Mouse (Mus musculus): ENCODE results near the gene N4bp2l1.
"Not testable (repeated sequence)": the region's sequence is repeated elsewhere in the genome, so short reads cannot be mapped to it uniquely, and the experiment has no call there.

Gene N4bp2l1

GRCm38 (mm10) chr5:150597088-150597487, at the start of gene N4bp2l1:
TSS of gene N4bp2l1 (minus strand) at chr5:150597188.
- DNase-seq (ENCODE audit: low read depth, low spot score) = no peak

- DNase-seq (ENCODE audit: low read depth, low spot score) = no peak
These were observed 47.9 kb upstream of the N4bp2l1 start for GRCm38 (mm10) chr5:150644926-150645325.

- not testable (repeated sequence) for DNase-seq (ENCODE audit: low read depth, low spot score)
These were observed 46.4 kb upstream of the N4bp2l1 start for GRCm38 (mm10) chr5:150643390-150643789.

- no peak for DNase-seq (ENCODE audit: low read depth, low spot score)
These were observed 44.5 kb upstream of the N4bp2l1 start for GRCm38 (mm10) chr5:150641440-150641839.

- no peak for DNase-seq (ENCODE audit: low read depth, low spot score)
These were observed 32.7 kb upstream of the N4bp2l1 start for GRCm38 (mm10) chr5:150629692-150630091.

DNA sequence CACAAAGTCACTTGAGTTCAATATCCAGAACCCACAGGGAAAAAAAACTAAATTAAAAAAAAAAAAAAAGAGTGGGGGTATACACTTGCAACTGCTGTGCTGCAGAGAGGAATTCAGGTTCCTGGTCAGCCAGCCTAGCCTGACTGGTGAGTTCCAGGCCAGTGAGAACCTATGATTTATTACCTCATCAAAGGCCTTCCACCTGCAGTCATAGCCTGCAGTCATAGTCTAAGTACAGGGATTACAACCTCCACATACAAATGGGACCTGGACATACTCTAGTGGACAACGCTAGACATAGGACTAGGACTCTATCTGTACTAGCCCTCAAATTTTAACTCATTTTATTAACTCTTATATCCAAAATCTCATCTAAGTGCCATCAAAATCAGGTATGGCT, 32.3 kb upstream of the N4bp2l1 start:
- no peak for DNase-seq (ENCODE audit: low read depth, low spot score)

DNA sequence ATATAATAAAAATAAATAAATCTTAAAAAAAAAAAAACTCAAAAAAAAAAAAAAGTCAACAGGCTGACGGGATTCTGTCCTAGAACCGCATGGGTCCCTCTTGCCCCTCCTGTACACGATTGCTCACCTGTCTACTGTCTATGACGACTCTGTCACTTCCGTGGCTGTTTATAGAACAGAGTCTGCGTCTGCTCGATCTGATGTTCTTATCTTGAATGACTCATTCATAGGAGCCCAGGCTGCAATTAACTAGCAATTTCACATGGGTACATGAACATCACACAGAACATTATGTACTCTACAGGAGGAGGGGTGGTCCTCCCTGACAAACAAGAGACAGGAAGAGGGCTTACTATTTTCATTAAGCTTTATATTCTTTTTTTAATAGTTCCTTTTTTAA, 28.5 kb upstream of the N4bp2l1 start:
- DNase-seq (ENCODE audit: low read depth, low spot score) = no peak

DNA sequence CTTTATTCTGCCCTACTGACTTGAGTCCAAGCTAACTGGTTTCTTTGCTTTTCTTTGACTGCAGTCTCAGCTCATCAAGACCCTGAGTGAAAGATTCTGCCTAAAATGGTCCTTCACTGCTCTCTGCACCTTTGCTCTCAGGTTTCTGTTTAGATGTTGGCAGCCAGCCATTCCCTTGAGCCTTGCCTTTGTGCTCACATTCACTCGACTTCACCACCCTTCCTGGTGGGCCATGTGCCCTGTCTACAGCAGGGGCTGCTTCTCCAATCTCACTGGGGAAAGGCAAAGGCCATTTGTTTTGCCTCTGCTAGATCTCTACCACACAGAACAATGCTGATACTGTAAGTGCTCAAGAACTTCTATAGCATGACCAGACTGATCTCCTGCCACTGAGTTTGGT, 25.8 kb upstream of the N4bp2l1 start:
- no peak for DNase-seq (ENCODE audit: low read depth, low spot score)

- DNase-seq (ENCODE audit: low read depth, low spot score) = no peak
These were observed 24.6 kb upstream of the N4bp2l1 start for GRCm38 (mm10) chr5:150621592-150621991.

- DNase-seq (ENCODE audit: low read depth, low spot score) = no peak
These were observed 23.7 kb upstream of the N4bp2l1 start for GRCm38 (mm10) chr5:150620588-150621135.

DNA sequence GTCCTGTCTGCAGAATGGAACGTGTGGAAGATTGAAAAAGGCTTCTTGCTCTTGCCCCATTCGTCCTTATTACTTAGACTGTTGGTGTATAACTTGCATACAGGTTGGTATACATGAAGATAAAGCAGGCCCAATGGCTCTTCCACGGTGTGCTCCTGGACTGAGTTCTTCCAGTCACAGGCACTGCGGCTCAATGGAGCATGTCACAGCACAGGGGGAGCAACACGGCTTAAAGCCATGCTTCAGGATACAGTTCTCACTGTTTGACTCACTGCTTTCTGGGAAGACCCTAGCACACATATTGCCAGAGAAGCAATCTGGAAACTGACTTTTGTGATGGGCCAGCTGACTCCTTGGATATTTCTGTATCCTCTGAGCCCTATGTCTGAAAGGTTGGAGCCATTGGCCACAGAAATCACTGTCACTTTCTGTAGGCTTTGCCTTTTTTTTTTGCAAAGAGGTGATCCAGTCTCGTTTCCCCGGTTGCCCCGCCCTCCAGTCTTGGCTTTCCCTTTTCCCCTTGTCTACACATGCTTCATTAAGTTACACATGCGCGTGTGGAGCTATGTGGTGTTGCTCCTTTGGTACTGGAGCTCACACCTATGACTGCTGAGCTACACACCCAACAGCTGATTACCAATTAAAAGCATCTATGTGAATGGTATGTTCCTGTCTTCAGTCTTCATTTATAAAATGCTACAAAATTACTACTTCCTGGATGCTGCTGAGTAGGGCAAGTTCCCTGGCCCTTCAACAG, 21.8 kb upstream of the N4bp2l1 start:
- no peak for DNase-seq (ENCODE audit: low read depth, low spot score)

DNA sequence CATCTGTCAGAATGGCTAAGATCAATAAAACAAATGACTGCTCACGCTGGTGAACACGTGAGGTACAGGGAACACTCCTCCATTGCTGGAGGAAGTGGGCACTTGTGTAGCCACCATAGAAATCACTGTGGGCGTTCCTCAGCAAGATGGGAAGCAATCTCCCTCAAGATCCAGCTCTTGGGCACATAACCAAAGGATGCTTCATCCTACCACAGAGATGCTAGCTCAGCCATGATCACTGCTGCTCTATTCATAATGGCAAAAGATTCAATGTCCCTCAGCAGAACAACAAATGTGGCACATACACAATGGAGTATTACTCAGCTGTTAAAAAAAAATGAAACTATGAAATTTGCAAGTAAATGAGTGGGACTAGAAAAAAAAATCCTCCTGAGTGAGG, 19.7 kb upstream of the N4bp2l1 start:
- no peak for DNase-seq (ENCODE audit: low read depth, low spot score)

GRCm38 (mm10) chr5:150616216-150616615, 19.2 kb upstream of the N4bp2l1 start:
- no peak for DNase-seq (ENCODE audit: low read depth, low spot score)

DNA sequence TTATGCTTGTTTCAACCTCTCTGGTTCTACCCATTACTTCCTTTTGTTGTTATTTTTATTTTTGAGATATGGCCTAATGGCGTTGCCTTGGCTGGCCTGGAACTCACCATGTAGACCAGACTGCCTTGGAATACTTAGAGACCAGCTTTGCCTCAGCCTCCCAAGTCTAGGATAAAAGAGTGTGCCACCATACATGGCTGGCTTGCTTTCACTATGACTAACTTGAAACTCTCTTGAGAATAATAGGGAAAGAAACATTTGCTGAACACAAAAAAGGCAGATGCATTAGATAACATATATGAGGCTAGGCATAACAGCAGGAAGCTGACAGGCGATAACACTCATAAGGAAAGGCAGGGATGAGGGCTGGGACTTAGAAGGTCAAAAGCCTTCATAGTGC, 17.1 kb upstream of the N4bp2l1 start:
- DNase-seq (ENCODE audit: low read depth, low spot score) = no peak

DNA sequence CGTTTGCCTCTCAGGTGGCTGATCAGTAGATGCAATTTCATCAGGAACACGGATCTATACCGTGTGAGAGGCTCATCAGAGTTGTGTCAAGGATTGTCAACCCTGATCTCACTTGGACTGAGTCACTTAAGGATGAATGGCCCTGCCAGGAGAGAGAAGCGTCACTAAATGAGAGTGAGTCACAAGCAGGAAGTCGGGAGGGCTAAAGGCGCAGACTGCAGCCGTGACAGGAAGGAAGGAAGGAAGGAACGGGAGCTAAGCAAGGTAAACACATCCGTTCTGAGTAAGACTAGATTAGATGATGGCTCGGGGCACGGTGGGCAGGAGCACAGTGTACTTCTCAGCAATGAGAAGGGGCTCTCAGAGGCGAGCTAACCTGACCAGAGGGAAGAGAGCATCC, 14.7 kb upstream of the N4bp2l1 start:
- DNase-seq (ENCODE audit: low read depth, low spot score) = no peak

DNA sequence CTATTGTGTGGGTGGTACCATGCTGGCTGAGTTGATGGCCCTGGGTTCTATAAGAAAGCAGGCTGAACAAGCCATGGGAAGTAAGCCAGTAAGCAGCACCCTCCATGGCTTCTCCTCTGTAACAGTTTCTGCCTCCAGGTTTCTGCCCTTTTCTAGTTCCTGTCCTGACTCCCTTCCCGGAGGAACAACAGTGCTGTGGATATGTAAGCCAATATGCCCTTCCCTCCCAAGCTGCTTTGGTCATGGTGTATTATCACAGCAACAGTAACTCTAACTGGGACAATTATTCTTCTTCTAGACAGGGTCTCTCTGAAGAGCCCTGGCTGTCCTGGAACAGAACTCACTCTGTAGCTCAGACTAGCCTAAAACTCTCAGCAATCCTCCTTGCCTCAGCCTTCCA, 14.1 kb upstream of the N4bp2l1 start:
- no peak for DNase-seq (ENCODE audit: low read depth, low spot score)

GRCm38 (mm10) chr5:150607631-150608030, 10.6 kb upstream of the N4bp2l1 start:
- no peak for DNase-seq (ENCODE audit: low read depth, low spot score)

- no peak for DNase-seq (ENCODE audit: low read depth, low spot score)
These were observed 9.1 kb upstream of the N4bp2l1 start for GRCm38 (mm10) chr5:150606131-150606530.

- no peak for DNase-seq (ENCODE audit: low read depth, low spot score)
These were observed 4.6 kb upstream of the N4bp2l1 start for GRCm38 (mm10) chr5:150601441-150602230.

GRCm38 (mm10) chr5:150600554-150601440, 3.8 kb upstream of the N4bp2l1 start:
- no peak for DNase-seq (ENCODE audit: low read depth, low spot score)

Data from ZHBTc4 (cell line).